Mouse (Mus musculus) gastrocnemius, postnatal 4 days (tissue): ENCODE measurements at regions not wholly inside any gene's neighbourhood (a gene's known extent, or its start where the extent isn't known, plus 50 kb on each side); places are given as distances from the start of the nearest gene placed in this dataset.

Experiments used
- DNase-seq, 2 experiments: peaks; one replicate each; pipeline ENCODE4 v3.0.0; 2021 to 2022; ENCODE audit warnings: low spot score in 2 of 2, mixed read lengths in 2 of 2

DNA sequence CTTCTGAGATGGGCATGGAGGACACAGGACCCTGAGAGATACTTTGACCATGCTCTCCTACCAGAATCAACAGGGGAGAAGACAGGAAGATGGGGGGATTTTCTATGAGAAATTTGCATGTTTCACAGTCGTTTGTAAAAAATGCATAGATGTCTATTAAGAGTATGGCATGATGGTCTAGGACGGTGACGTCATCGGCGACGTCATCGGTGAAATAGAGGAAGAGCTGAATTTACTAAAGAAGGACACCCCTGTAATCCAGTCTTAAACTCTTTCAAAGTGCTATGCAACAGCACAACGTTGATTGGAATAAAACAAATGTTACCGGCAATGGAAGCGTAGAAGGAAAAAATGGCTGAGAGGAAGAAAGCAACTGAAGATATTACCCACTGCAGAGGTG is 441.4 kb upstream of the Adgrl2 start:
- no peak for DNase-seq

- no peak for DNase-seq
Observed at GRCm38 (mm10) chr3:149426023-149426759, 435.8 kb upstream of the Adgrl2 start.

GRCm38 (mm10) chr3:149424306-149424705 is 434.0 kb upstream of the Adgrl2 start:
- no peak for DNase-seq

- no peak for DNase-seq
Observed at GRCm38 (mm10) chr3:149423491-149423890, 433.1 kb upstream of the Adgrl2 start.

- no peak for DNase-seq
Observed at GRCm38 (mm10) chr3:149415081-149415480, 424.7 kb upstream of the Adgrl2 start.

GRCm38 (mm10) chr3:149413114-149413513 is 422.8 kb upstream of the Adgrl2 start:
- no peak for DNase-seq

DNA sequence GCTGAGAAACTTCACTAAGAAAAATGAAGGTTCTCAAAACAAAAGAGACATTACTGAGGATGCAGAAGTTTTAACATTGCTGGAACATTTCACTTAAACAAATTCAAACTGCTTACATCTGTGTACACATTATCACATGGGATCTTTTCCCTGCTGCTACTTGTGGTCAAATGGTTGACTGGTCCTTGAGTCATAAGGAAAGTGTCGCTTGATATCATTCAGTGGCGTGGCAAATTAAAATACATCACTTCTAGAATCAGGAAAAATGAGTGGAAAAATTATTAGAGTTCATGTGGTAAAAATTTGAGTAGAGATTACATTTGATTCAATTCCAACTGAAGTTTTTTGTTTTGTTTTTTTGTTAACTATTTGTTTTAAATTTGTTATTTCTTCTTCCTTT is 420.2 kb upstream of the Adgrl2 start:
- DNase-seq, result no peak

DNA sequence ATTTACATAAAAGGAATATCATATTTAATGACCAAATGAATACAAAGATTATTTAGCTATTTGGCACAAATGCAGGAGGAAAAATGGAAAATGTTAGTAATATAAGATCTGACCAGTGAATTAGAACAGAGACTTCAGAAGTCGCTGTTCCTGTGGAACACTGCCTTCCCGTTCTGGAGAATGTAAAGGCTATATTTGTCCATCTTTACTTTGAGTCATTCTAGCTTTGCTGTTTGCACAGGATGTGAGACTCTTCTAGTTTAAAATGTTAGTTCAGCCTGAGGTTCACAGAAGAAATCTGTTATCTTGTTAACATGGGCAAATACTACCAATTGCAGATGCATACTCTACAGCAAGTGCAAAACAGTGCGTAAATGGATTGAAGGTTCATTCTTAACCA is 418.5 kb upstream of the Adgrl2 start:
- no peak for DNase-seq

GRCm38 (mm10) chr3:149405872-149406271 is 415.5 kb upstream of the Adgrl2 start:
- DNase-seq, result no peak

GRCm38 (mm10) chr3:149404691-149405090 is 414.3 kb upstream of the Adgrl2 start:
- DNase-seq, result no peak

DNA sequence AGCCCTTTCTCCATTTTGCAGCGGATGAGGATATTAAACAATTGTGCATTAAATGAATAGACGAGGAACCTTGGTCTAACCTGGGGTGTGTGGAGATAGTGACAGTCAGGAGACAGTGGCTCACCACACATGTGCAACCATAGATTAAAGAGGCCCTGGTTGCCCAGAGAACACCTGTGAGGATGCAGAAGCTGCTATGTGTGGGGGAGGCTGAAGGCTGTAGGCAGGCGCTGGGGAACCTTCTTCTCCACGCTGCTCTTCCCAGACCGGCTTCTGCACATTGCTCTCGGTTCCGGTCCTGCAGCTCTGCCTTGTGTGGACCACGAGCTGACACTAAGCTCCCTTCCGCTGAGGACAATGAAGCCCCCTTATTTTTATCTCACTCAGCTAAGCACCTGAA is 412.1 kb upstream of the Adgrl2 start:
- no peak for DNase-seq

DNA sequence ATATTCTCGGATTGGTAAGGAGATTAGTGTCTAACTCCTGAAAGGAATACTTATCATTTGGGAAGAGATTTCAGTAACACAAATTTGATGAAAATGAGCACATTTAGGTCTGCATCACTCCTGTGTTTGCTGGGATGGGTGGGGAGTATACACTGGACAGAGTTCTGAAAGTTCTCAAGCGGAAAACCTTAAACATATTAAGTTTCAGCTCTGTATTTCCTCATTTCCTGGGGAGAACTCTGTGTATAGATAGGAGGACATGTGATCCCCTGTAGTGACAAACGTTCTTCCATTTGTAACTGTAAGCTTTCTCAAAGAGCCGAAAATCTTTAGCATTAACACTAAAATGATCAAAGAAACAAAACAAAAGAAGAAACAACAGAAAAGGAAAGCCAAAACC is 404.7 kb upstream of the Adgrl2 start:
- no peak for DNase-seq

DNA sequence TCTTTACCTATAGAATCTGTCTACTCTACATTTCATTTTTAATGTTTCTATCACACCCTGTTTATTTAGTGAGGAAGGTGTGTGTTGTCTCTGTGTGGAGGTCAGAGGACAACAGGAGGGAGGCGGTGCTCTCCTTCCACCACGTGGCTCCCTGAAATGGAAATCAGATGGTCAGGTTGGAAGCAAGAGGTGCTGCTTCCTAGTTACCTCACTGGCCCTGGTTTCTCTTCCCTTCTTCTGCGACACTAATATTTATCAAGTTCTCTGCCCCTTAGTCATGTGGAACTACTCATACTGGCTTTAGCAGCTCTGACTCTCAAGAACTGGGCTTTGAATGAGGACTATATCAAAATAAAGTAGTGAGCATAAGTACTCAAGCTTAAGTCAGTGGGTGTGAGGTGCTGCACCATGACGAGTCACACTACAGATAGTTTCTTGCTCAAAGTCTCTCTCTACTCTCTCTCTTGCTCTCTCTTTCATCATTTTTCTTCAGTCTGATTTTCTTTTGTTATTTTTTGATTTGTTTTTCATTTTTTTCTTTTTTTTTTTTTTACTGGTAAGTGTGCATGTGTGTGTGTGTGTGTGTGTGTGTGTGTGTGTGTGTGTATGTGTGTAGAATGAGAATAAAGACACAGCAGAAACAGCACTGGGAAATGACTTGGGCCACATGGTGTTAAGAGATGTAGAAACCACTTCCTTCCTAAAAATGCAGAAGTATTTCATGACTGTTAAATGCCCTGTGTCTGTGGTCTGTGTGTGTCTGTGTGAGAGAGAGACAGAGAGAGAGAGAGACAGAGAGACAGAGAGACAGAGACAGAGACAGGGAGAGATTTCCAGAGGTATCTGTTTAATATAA is 403.2 kb upstream of the Adgrl2 start:
- no peak for DNase-seq

DNA sequence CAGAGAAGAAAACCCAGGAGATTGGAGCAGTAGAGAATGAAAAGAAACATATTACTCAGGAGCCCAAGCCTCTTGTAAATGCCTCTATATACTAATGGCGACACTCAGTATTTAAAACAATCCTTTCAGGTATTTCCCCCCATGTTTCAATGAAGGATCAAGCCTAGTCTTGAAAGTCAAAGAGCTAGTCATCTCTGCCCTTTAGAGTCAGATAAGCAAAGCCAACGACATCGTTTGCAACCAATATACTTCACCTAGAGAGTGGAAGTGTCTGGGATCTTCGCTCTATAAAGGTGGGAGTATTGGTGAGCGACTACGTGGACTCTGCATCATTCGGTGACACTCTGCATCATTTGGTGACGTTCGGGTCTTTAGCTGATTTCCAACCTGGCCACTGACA is 401.8 kb upstream of the Adgrl2 start:
- DNase-seq, result no peak

- no peak for DNase-seq
Observed at GRCm38 (mm10) chr3:149387537-149387936, 397.2 kb upstream of the Adgrl2 start.

DNA sequence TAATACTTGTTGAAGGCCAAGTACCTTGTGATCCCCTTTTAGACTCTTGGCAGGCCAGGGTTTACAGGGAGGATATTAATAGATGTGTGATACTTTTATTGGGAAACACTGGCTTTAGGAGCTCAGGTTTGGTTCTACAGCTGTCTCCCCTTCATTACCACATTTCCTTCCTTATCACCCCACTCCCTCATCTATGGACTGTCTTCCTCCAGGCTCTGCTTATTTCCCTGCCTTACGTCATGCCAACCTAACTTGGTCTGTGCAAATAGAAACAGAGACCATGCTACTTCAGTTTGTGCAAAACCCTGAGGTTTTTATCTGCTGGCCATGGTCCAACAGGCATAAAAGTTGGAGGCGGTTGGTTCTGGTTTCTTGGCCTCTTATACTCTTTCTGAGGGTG is 395.7 kb upstream of the Adgrl2 start:
- no peak for DNase-seq

- no peak for DNase-seq
Observed at GRCm38 (mm10) chr3:149385336-149385735, 395.0 kb upstream of the Adgrl2 start.

- no peak for DNase-seq
Observed at GRCm38 (mm10) chr3:149381559-149382245, 391.3 kb upstream of the Adgrl2 start.

- DNase-seq, result no peak
Observed at GRCm38 (mm10) chr3:149381051-149381450, 390.7 kb upstream of the Adgrl2 start.

DNA sequence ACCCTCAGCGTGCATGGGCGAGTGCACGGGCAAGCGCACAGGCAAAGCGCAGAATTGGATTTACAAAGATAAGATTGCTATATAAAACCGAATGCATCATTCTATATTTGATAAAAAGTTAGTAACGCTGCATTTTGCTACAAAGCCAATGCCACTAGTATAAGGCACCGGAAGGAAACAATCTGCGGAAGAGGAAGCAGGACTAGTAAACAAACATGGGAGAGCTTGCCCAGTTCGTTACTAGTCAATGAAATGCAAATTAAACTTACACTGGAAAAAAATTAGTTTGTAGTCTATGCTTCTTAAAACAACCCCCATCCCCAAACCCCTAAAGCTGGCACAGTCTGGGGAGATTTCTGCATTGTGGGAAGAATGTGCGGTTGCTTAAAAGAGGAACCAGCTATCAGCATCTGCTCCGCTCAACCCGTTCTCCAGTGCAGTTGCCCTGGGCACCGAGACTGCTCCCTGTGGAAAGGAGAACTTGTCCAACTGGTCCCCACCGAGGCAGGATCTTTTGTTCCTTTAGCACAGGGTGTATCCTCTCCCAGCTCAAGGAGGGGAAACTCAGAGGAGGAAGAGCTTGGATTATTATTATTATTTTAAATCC is 389.6 kb upstream of the Adgrl2 start:
- no peak for DNase-seq

GRCm38 (mm10) chr3:149379249-149379865 is 389.0 kb upstream of the Adgrl2 start:
- DNase-seq, result no peak
